Mouse (Mus musculus) fibroblast of lung, adult 2 months (primary cell): ENCODE data around the gene Rho.

Experiments used
- DNase-seq: peaks from one replicate; pipeline ENCODE4 v3.0.0-alpha.2; 2011; ENCODE audit warnings: low read depth

Rho gene

DNA sequence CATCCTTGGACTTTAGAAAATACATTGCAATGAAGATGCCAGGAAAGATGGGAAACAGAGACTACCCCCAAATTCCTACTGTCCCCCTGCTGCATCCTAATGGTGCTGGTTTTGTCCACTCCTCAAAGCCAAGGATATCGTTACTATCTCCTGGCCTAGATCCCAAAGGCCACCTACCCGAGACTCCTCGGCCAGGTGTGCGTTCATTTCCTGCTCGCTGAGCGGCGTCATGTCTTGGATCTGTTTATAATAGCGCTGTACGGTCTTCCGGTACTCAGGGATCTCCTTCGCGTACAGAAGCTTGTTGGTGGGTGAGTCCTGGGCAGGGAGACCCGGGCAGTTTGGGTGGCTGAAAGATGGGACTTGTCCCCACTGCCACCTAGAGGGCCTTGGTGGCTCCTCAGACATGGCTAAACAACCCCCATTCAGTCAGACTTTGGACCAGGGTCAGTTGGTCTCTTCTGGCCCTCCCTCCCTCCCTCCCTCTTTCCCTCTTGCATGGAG is 24.9 kb downstream of the Rho start:
- DNase-seq: no peak

DNA sequence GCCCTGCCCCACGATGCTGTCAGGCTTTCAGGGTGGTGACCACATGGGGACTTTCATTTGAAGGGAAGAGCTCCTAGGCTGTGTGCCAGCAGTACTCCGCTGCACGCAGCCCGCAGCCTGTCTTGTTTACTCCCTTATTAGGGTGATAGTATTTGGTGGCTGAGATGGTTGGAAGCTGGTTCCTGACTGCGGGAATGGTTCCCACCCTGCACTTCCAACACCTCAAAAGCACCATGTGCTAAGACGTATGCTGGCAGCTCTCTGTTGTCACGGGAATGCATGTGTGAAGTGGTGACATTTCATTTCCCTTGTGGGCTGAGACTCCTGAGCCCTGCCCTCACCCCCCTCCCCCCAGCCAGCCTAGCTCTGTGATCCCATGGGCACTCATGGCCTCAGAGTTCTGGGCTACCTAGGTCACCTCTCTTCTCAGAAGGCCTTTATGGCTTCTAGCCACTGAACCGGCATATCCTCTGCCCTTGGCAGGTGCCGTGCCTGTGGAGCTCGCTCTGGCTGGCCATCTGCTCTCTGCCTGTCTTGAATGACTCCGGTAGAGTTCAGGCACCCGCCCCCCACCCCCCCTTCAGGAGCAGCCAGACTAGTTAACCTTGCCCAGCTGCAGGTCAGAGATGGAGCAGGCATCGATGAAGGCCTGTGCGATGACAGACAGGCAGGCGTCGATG is 25.5 kb downstream of the Rho start:
- DNase-seq: peak; percentile 29

DNA sequence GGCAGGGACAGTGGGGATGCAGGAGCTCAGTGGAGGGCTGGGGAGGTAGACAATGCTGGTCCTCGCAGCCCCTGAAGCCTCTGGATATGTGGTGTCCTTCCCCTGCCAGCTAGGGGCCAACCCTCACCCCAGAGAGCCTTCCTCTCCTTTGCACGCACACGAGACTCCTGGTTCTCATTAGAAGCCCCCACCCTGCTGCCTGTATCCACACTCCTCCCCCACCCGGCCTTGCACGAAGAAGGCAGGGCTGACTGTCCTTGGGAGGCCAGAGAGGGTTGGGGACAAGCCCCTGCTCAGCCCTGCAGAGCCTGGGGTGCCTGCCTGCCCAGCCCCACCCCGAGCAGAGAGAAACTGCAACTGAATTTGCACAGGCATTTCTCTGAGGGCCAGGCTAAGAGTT is 26.1 kb downstream of the Rho start:
- DNase-seq: no peak

DNA sequence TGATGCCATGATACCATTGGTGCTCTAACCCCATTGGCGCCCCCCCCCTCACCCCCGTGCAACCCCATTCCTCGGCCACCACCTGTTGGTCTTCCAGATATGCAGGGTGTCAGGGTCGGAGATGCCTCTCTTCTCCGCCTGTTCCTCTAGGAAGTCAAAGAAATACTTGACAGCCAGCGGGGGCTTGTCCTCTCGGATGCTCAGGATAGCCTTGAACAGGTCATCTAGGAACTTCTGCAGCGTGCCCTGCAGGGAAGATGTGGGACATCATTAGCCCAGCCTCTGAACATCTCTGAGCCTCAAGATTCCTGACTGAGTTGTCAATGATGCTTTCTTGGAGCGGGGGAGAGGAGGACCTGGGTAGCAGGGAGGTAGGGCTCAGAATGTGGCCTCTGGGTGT is 26.9 kb downstream of the Rho start:
- DNase-seq: no peak

DNA sequence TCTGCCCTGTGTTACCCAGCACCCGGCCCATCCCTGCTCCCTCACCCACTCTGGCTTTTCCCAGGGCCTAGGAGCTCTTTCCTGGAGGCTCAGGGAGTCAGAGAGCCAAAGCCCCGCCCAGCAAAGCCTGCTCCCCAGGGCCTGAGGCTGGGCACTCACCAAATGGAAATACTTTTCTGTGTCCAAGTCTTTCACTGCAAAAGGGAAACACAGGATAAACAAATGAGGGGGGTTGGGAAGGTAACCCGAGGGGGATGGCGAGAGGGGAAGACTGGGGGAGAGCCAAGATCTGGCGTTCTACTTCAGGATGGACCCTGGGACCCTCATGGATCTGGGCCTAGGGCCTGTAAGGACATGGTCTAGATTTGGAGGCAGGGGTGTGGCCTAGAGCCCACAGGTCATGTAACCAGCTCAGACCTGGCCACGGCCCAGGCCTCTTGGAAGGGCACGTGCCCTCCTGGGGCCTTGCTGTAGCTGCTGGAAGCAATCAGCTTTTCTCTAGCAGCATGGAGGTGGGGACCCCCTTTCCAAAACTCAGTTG is 27.7 kb downstream of the Rho start:
- DNase-seq: peak; percentile 43

DNA sequence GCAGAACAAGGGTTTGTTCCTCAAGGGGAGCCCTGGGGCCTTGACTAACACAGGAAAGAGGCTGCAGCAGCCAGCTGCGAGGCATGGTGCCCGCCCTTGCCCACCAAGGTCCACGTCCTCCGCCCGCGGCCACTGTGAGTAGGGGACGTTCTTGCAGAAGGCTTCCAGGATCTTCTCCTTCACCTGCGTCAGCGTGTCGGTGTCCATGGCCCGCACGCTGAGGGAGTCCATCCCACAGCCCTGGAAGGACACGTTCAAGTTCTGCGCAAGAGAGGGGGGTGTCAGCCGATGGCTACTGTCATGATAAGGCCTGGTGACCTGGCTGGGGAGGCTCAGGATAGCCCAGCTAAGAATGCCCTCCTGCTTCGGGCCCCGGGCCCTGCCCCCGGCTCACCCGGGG is 28.8 kb downstream of the Rho start:
- no peak for DNase-seq

DNA sequence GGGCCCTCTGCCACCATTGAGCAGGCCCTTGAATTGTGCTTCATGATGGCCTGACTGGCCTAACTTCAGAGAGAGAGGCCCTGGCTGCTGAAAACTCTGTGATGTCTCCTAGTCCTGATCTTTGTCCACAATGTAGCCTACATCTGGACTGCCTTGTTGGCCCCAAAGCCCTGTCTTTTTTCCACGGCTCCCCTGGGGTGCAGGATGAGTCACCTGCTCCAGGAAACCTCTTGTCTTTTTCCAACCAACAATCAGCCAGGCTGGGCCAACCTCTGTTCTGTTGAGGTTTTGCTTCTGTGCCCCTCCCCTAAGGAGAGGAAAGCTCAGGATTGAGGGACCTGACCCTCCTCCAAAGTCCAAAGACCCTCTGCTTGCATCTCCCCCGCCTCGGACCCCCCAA is 30.2 kb downstream of the Rho start:
- no peak for DNase-seq

DNA sequence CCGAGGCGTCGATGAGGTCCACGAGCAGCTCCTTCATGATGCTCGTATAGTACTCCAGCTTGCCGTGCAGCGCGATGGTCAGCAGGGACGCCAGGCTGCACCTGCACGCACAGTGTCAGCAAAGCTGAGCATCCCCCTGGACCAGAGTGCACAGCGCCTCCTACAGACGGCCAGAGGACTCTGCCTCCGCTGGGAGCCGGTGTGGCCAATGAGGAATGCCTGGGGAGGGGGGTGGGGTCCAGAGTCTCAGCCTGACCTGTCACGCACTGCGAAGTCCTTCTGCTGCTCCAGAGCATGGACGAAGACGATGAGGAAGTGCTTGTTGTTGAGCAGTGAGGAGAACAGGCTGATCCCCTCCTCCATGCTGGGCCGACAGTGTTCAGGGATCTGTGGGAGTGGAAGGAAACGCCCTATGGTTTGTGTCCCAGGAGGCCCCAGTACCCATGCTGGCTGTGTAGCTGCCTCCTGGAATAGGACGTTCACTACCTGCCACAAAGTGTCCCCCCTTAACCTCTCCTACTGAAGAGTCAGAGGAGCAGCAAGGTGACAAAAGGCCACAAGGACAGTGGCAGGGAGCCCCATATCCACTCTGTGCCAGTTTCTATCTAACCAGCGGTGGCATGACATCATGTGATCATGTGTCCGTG is 31.0 kb downstream of the Rho start:
- DNase-seq: no peak

DNA sequence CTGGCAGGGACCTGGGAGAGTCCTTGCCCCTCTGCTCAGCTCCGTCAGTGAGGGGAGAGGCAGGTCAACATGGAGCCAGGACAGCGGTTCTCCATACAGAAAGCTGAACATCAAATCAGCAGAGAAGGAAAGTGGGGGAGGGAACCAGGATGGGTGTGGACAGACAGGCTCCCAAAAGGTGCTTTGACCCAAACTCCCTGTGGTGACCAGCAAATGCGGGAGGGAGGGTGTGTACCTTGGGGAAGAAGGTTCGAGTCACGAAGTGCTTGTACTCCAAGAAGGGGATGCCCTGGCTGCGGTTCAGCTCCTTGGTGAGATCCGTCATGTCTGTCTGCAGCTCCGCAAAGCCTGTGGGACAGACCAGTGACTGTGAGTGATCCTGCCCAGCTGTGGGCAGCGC is 32.1 kb downstream of the Rho start:
- DNase-seq: no peak

DNA sequence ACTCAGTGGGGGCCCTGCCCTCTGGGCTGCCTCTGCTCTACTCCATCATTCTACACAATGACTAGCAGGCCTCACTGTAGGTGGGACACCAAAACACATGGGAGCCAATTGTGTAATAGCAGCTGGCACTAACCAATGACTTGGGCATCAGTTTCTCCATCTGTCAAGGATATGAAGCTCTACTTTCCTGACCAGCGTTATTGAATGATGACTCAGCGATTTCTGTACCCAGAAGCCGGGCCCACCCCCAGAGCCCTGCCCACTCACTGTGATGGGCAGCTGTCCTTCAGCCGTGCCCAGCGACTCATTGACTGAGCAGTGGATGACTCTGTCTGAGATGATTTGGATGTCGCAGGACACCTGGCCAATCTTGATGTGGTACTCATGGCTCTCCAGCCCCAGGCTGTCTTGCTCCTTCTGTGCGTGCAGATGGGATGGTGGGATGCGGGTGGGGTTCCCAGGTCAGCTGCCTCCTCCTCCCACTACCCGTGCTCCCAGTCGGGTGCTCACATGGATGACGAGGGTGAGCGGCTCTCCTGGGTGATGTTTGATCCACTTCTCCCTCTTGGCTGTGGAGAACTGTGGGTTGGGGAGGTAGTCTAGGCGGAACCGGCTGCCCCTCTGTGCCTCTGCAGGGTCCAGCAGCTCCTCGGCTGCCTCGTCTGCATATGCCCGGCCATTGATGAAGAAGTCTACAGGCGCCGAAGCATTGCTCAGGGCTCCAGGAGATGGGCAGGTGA is 34.8 kb downstream of the Rho start:
- DNase-seq: no peak

DNA sequence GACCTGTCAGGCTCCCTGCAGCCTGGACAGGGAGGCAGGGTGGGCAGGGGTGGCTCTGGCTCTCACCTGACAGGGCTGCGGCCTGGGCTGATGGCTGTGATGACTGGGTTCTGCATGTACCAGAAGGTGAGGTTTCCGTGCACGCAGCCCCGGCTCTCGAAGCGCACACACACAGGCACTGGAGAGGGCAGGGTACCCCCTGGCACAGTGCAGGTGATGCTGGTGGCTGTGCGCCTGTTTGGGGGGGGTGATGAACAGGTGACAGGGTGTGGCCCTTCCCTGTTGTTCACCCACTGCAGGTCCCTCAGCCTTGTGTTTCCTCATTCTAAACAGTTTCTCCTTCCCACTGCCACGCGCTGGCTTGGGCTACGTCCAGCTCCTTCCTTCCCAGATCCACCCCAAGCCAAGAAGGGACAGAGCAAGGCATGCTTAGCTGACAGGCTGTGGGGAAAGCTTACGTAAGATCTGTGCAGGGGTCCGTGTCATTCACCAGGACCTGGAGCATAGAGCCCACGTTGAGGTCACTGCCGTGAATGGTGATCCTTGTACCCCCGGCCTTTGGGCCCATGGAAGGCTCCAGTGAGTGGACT is 35.8 kb downstream of the Rho start:
- DNase-seq: no peak

DNA sequence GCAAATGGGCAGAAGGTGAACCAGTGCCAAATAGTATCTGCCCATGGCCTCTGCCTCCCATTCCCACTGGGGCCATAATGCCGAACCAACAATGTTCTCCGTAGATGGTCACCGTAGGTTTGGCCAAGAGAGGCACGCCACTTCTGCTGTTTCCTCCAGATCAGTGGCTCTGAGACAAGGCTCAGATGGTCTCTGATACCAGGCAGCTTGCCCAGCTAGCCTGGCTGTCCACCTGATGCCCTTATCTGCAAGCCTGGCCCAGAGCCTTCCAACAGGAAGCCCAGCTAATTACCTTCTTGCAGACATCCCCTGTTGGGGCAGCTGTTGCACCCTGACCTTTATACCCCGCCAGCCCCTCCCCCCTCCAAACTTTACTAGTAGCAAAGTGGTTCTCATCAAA is 36.5 kb downstream of the Rho start:
- DNase-seq: no peak

DNA sequence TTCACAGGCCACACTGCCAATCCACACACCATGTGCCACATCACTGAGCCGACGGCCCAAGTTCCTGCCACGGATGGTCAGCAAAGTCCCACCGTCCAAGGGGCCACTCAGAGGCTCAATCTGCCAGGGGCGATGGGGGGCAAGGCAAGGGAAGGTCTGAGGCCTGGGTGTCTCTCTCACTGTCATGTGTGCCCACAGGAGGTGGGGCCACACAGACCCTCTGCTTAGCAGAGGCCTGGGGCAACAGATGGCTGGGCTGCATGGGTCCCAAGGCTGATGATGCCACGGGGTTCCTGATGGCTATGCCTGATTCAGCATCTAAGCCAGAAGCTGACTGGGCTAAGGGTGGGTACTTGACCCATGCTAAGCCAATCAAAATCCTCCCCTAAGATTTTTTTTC is 37.2 kb downstream of the Rho start:
- DNase-seq: no peak

DNA sequence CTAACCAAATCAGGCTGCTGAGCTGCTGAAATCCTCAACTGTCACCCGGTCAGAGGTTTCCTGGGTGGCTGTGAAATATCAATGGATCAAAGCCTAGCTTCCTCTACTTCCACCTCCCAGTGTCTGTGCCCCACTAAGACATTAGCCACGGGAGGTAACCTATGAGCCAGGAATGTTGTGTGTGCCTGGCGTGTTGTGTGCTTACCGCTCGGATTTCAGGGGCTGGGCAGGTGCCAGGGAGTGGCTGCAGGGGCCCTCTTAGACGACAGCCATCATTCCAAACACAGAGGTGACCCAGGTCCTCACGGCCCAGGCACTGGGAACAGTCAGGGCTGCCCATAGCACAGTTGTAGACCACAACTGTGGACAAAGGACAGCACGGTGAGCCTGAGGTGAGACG is 37.6 kb downstream of the Rho start:
- DNase-seq: no peak

DNA sequence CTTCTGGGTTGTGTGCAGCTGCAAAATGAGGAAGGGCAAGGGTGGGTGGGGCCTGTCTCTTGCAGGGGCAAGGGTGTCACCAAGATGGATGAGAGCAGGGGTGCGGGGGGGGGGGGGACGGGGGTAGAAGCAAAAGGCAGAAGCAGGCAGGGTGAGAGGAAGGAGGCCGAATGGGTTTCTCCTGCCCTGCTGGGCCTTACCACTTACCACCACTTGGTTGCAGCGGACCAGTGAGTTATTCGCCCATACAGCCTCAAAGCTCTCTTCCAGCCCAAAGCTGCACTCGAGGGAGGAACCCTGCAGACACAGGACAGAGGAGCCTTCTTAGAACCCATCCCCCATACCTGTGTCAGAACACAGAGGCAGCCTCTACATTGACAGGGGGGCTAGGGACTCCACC is 38.4 kb downstream of the Rho start:
- DNase-seq: no peak

DNA sequence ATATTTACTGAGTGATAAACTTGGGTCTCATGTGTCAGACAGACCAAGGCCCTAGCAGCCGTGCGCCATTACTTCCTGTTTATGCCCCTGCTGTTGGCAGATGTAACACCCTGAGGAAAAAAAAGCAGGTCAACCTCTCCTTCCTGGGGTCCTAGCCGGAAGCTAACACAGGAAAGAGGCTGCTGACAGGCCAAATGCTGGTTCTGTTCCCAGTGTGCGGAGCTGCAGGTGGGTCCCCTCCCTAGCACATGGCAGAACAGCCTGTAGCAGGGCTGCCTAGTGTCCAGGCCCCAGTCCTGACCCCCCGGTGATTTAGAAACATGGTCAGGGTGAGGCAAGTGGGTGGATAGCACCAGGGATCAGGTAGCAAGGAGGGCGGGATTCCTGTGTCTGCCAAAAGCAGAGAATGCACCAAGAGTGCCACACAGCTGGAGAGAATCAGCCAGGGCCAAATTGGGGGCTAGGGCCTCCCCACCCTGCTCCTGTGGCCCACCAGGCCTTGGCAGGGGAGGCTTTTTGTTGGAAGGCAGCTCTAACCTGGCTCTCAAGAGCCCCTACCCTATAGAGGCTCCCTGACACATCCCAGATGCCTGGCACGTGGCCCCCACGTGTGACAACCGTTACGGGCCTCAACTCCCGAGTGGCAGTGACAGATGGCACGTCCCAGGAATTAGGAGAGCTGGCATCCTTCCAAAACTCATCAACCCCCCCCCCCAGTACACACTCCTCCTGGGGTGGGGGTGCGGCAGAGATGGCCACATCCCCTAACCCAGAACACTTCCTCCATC is 39.9 kb downstream of the Rho start:
- no peak for DNase-seq

DNA sequence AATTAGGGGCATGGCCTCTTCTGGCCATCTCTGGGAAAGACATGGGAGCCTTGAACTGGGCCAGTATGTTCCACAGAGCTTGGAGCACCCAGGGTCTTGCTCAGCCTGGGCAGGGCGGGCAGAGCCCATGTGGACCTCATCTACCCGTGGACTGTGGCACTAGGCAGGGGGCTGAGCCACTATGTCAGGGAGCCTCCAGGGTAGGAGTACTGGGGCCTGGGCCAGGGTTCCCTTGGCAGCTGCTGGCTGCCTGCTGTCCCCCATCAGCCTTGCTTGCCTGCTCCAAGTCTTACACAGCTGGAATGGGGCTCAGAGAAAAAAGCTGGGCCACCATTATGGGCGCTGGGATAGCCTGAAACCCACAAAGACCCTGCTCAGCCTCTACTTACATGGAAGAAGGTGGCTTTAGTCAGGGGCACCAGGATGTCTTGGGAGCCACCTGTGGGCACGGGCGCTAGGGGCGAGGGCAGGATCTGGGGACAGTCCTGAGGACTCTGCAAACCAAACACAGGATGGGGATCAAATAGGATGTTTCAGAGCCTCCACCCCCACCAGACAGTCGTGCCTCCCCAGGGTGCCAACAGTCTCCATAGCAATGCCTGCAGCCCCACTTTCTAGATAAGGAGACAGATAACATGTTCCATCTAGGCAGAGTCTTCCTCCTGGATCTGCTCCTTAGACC is 40.7 kb downstream of the Rho start:
- no peak for DNase-seq

DNA sequence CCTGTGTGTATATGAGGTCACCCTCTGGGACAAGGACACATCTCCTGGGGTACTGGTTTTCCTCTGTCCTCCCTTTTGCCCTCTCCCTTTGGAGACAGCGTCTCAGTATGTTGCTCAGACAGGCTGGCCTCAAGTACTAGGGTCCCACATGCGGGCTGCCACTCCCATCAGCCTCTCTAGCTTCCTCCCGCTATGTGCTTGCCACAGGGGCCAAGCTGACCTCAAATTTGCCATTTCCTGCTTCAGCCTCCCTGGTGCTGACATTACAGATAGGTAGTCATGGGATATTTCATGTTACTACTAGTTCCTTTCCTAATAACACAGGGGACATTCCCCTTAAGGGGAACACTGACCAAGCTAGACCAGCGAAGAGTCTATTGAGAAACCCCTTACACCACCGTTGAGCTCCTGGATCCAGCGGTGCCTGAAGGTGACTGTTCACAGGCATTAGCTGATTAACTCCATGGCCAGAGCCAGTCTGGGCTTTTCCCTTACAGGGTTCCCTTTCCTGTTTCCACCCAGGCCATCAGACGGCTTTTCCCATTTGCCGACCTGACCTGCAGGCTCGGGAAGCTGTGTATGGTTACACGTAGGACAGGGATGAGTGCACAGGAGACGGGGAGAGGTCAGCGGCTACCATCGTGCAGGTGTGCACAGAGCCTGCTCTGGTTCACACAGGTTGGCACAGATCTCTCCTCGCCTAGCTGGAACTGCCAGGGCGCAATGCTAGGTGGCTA is 41.8 kb downstream of the Rho start:
- DNase-seq: no peak

DNA sequence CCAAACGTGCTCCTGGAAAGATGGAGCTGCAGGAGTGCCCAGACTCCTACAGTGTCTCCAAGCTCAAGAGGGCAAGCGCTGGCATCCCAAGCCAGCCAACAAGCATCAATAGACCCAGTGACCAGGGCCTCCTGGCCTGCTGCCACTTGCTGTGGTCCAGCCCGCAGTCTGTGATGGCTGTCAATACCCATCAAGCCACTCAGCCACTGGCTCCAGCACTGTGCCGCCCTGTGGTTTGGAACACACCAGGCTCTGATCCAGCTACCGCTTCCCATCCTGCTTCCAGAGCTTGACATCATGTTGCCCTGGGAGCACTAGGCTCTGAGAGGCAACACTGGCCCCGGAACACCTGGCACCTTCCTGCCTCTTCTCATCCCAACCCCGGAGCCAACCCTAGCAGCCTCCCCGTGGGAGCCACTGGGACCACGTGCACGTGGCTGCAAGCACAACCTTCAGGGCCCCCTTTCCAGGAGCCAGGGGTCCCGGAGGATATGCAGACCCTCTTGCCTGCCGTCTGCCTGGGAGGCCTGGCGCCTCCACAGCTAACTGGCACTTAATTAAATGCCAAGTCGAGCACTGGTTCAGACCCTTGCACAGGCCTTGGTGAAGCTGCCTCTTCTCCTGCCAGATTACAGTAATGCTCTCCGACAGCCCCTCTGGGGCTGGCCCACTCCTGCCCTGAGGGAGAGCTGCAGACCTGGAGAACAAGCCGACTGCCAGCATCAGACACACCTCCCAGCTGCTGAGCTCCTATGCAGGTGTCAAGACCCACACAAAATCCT is 42.5 kb downstream of the Rho start:
- DNase-seq: peak; percentile 82

DNA sequence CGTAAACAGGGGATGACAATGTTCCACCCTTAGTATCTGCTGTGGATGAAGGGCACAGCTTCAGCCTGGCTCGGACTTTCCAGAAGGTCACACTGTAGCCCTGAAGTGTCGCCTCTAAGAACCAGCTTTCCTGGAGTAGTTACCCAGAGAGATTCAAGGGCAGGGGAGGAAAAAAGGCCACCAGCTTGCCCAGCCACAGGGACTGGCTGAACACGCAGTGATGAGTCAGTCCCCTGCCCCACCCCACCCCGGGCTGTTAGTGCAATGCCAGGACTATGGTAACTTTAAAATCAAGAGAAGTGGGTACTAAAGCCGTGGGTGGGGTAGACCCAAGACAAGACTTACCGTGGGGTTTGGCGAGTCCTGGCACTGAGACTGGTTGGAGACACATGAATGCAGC is 44.1 kb downstream of the Rho start:
- DNase-seq: no peak
